Mouse (Mus musculus) spleen, adult 2 months (tissue): ENCODE data around the gene Olfr904.

Experiments
- CTCF ChIP-seq: fragments of 200-500 bp; IDR thresholded peaks from 2 replicates; pipeline ENCODE4 v1.5.1; 2011; ENCODE audit warnings: mild to moderate bottlenecking, inconsistent platforms; ENCODE audit not compliant: insufficient read depth, insufficient read length, insufficient replicate concordance; ENCODE audit errors: extremely low read depth
- POLR2A ChIP-seq: fragments of 200-500 bp; IDR thresholded peaks from 2 replicates; pipeline ENCODE4 v1.6.1; 2011; ENCODE audit warnings: low read depth, low read length, inconsistent platforms

DNA sequence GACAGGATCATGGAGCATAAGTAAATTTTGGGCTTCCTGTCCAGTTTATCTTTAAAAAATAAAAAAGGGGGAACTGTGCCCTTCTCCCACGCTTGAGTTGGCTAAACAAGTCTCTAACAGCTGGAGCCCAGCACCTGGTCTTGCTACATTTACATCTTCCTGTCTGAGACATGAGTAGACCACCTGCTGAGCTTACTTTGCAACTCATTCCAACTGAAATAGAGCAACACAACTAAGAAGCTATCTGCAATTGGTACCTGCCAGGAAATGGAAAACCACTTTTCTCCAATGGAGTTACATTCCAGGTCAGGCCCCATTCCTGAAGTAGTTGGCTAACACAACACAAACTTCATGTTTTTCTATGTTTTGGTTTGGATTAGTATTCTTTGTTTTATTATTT, 35.9 kb upstream of the Olfr904 start:
- no peak for TF ChIP-seq CTCF
- TF ChIP-seq POLR2A = no peak
